ENCODE assay signal across 13 mouse cellular contexts in the genomic region with DNA sequence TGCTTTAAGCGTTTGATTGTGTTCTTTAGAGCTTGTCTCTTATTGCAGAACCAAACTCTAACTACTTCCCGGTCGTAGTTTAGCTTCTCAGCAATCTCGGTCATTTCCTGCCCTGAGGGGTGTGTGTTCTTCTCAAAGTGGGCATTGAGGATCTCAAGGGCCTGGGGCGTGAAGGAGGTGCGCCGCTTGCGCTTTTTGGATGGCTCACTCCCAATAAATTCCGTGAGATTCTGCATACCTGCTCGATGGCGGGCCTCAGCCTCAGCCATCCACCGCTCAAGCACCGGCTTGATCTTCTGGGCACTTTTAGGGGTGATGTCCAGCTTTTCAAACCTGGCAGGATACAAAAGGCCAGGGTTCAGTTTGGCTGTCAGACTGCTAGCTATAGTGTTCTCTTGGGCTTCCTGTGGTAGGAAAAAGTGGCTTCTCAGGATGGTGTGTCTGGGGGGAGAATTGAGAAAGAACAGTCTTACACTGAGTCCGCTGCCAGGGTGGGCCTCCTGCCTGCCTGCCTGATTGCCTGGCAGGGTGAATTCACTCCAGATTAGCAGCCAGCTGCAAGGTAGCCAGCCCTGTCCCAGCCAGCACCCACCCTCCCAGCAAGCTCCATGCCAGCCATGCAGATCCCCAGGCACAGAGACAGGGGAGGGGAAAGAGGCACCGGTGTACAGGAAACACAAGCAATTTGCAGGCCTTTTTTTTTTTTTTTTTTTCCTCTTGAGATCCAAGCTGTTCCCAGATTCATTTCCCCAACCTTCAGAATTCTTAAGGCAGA.
A peak's percentile ranks its signal among the peaks of the same experiment; 100 is the strongest.
DNase-seq lines count a peak whose midpoint lies in the region; ATAC-seq and TF ChIP-seq lines count a peak whose summit lies in the region.
"Had no signal": no experiment of that assay in that cellular context is flagged by ENCODE, and none has a peak within 500 bp of the region (broad histone marks: within the 10 kb centered on the region; RNA-seq: fewer than 3 reads in every experiment).

No protein-coding gene starts in this region.

- H3K4me1 ChIP-seq in ES-E14 (ENCODE audit: control insufficient read depth in 2 of 2, insufficient read depth in 2 of 2, low read length in 2 of 2, poor library complexity in 1 of 2): peaks cover 0 to 1% of the 10 kb centered on the region in 2 experiments; a peak in 1 of 4 replicates
- peaks cover 29% of the 10 kb centered on the region for H3K4me1 ChIP-seq in forebrain, embryonic 15.5 days
- no peaks in the 10 kb centered on the region for H3K4me1 ChIP-seq in liver, embryonic 11.5 days (replicated peaks; ENCODE audit: control insufficient read depth, insufficient read depth, low read length)
- H3K4me1 ChIP-seq: lung, embryonic 15.5 days had no signal

- WGBS in forebrain, embryonic 15.5 days: 70% methylated on average over 15 of the region's 15 CpGs
- 53% methylated on average over 15 of the region's 15 CpGs for WGBS in liver, embryonic 11.5 days

- no peaks in the 10 kb centered on the region for H3K36me3 ChIP-seq in ES-E14 (ENCODE audit: control insufficient read depth, insufficient read depth, low read length, poor library complexity, severe bottlenecking)
- H3K36me3 ChIP-seq in forebrain, embryonic 15.5 days: no peaks in the 10 kb centered on the region
- H3K36me3 ChIP-seq in liver, embryonic 11.5 days (ENCODE audit: control insufficient read depth, insufficient read depth, low read length): no peaks in the 10 kb centered on the region
- H3K36me3 ChIP-seq: lung, embryonic 15.5 days had no signal

- DNase-seq in layer of hippocampus, postnatal 10 days (ENCODE audit: low spot score in 2 of 2): peak; percentile 62 to 74
- DNase-seq in layer of hippocampus, adult 9-10 months (ENCODE audit: low spot score): no peak
- peak; percentile 30 for DNase-seq in ES-E14 (ENCODE audit: low read depth, low spot score)
- peak; percentile 18 for DNase-seq in brain, adult 2 months (ENCODE audit: low read depth, low spot score)
- DNase-seq in gastrocnemius, postnatal 14 days: no peak
- DNase-seq in liver, embryonic 11.5 days (ENCODE audit: low spot score): no peak
- DNase-seq: cerebellum, adult 8-10 months; heart, adult 18-20 months; thymus, adult 18-20 months had no signal

- no peak overlapping the region for H3K27ac ChIP-seq in ES-E14 (ENCODE audit: insufficient read depth, low read depth, low read length, poor library complexity, severe bottlenecking)
- H3K27ac ChIP-seq in forebrain, embryonic 15.5 days (replicated peaks): peak overlapping the region; percentile 33; the same call in 1 of the 2 replicates
- H3K27ac ChIP-seq in liver, embryonic 11.5 days (ENCODE audit: low read depth, low read length): no peak overlapping the region
- H3K27ac ChIP-seq: lung, embryonic 15.5 days had no signal

- intact Hi-C loops in gastrocnemius, postnatal 14 days (cut with DNase I; ENCODE audit: low total_unique reads): no loop called here

- H3K4me3 ChIP-seq in ES-E14 (ENCODE audit: insufficient read depth in 1 of 2, low read depth in 1 of 2, low read length in 2 of 2, poor library complexity in 1 of 2, severe bottlenecking in 1 of 2): no peak overlapping the region
- no peak overlapping the region for H3K4me3 ChIP-seq in forebrain, embryonic 15.5 days
- H3K4me3 ChIP-seq in liver, embryonic 11.5 days (ENCODE audit: low read depth, low read length): no peak overlapping the region
- H3K4me3 ChIP-seq: lung, embryonic 15.5 days had no signal

- H3K9ac ChIP-seq in ES-E14 (ENCODE audit: insufficient read depth, low read depth, low read length, poor library complexity, severe bottlenecking): no peak overlapping the region
- H3K9ac ChIP-seq in forebrain, embryonic 15.5 days (replicated peaks): no peak overlapping the region
- no peak overlapping the region for H3K9ac ChIP-seq in liver, embryonic 11.5 days (ENCODE audit: low read depth, low read length)
- H3K9ac ChIP-seq: lung, embryonic 15.5 days had no signal

- no peaks in the 10 kb centered on the region for H3K9me3 ChIP-seq in ES-E14 (ENCODE audit: control insufficient read depth, insufficient read depth, low read depth, low read length)
- no peaks in the 10 kb centered on the region for H3K9me3 ChIP-seq in forebrain, embryonic 15.5 days
- H3K9me3 ChIP-seq in liver, embryonic 11.5 days (ENCODE audit: control insufficient read depth, low read length): no peaks in the 10 kb centered on the region
- H3K9me3 ChIP-seq: lung, embryonic 15.5 days had no signal

- no peaks in the 10 kb centered on the region for H3K27me3 ChIP-seq in forebrain, embryonic 15.5 days
- no peaks in the 10 kb centered on the region for H3K27me3 ChIP-seq in liver, embryonic 11.5 days (replicated peaks; ENCODE audit: control insufficient read depth, insufficient read depth, low read length)
- H3K27me3 ChIP-seq: CH12.LX; lung, embryonic 15.5 days had no signal

- in situ Hi-C loops in ES-E14 (cut with MboI; ENCODE audit: low sequenced_read_pairs in 2 of 2, unreplicated experiment in 2 of 2): no loop called here

- ATAC-seq in forebrain, embryonic 15.5 days (replicated peaks): peak; percentile 86
- ATAC-seq in liver, embryonic 11.5 days (replicated peaks; ENCODE audit: low FRiP score): no peak
- ATAC-seq: intestine, embryonic 16.5 days had no signal

- H3K4me2 ChIP-seq in forebrain, embryonic 15.5 days (replicated peaks): no peak overlapping the region
- no peak overlapping the region for H3K4me2 ChIP-seq in liver, embryonic 11.5 days
- H3K4me2 ChIP-seq: lung, embryonic 15.5 days had no signal

TF ChIP-seq in ES-E14, 5 proteins besides CTCF, POLR2A, EP300 and RAD21:
- TF ChIP-seq MAFK (IDR thresholded peaks at IDR 0.05; ENCODE audit: insufficient read depth, low read depth, low read length): no peak
- TF ChIP-seq ZNF384 (IDR thresholded peaks at IDR 0.05; ENCODE audit: low read depth, low read length): no peak
- TF ChIP-seq HCFC1 (IDR thresholded peaks at IDR 0.05; ENCODE audit: borderline replicate concordance, insufficient read depth, low read length): no peak
- TF ChIP-seq CHD2 (IDR thresholded peaks at IDR 0.05; ENCODE audit: low read depth, low read length): no peak
- no peak for TF ChIP-seq ZC3H11A (IDR thresholded peaks at IDR 0.05; ENCODE audit: borderline replicate concordance, low read depth, low read length)

Comparison
In these comparisons a context has a peak if more than half of its experiments do, and no peak if none do; other contexts are left out.
1. DNase-seq: peak in layer of hippocampus, postnatal 10 days (2 of 2), ES-E14 (single experiment) and brain, adult 2 months (single experiment); none in layer of hippocampus, adult 9-10 months (single experiment), gastrocnemius, postnatal 14 days (single experiment) and liver, embryonic 11.5 days (single experiment).